Mouse (Mus musculus): ENCODE data around the gene Ttbk1. TPM values are rescaled to one million over a fixed set of nuclear protein-coding genes. Genes with fewer than 3 reads are reported as not detected.
A peak's percentile ranks its signal among the peaks of the same experiment; 100 is the strongest.

The Ttbk1 gene
- polyA plus RNA-seq, 1 experiment from 2014 or later, result 0.04 TPM

DNA sequence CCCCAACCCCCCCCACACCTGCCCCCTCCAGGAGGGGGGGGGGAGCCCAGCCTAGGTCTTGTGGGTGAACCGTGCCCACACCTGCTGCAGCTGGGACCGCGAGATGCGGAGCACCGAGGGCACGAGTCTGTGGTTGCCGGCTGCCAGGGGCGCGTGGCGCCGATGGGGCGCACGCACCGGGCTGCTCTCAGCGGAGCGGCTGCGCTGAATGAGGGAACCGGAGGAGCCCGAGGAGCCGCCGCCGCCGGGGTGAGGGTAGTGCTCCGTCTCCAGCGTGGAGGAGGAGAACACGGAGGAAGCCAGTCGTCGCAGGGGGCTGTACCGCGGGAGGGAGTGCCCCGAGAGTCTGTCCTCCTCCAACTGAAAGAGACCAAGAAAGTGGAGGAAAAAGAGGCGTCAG is 26.8 kb downstream of the Ttbk1 start:
- peak overlapping the region; percentile 62 for H3K4me2 ChIP-seq (replicated peaks; ENCODE audit: low read depth, low read length)
- under 1% methylated on average over 32 of the region's 32 CpGs for WGBS
- no peaks in the 10 kb centered on the region for H3K36me3 ChIP-seq (ENCODE audit: control insufficient read depth, insufficient read depth, low read length)
- no peak overlapping the region for H3K27ac ChIP-seq (ENCODE audit: low read depth, low read length)
- H3K27me3 ChIP-seq (ENCODE audit: control insufficient read depth, insufficient read depth, low read length), result peaks cover 50% of the 10 kb centered on the region
- H3K9ac ChIP-seq (ENCODE audit: low read depth, low read length), result peak overlapping the region; percentile 50
- 0 out of 2 replicates have a peak, but pooled peaks have one; percentile 9 for ATAC-seq (ENCODE audit: low FRiP score, low TSS enrichment)
- H3K9me3 ChIP-seq (ENCODE audit: control insufficient read depth, low read length), result no peaks in the 10 kb centered on the region
- H3K4me1 ChIP-seq (ENCODE audit: control insufficient read depth, insufficient read depth, low read length), result peaks cover 6% of the 10 kb centered on the region; the same call in 1 of the 2 replicates
- peak overlapping the region; percentile 35 for H3K4me3 ChIP-seq (ENCODE audit: low read length)

DNA sequence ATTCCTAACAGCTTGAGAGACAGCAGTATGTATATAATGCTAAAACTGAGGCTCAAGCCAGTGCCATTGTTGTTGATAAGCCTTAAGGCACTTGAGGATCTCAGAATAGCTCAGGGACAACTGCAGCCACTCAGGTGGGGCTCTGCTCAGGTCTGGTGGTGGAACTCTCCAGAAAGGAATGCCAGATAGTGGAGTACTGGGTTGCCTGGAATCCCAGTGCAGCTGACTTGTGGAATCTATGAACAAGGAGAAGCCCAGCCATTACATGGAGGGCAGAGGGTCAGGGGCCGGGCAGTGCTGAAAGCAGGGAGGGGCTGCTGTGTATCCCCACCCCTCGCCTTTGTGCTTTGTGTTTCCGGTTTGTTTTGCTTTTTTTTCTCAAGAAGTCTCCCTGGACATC is 29.0 kb downstream of the Ttbk1 start:
- no peak overlapping the region for H3K27ac ChIP-seq (ENCODE audit: low read depth, low read length)
- H3K36me3 ChIP-seq (ENCODE audit: control insufficient read depth, insufficient read depth, low read length), result no peaks in the 10 kb centered on the region
- no peak for ATAC-seq (ENCODE audit: low FRiP score, low TSS enrichment)
- H3K4me2 ChIP-seq (replicated peaks; ENCODE audit: low read depth, low read length), result no peak overlapping the region
- peaks cover 22% of the 10 kb centered on the region for H3K4me1 ChIP-seq (ENCODE audit: control insufficient read depth, insufficient read depth, low read length)
- H3K4me3 ChIP-seq (ENCODE audit: low read length), result no peak overlapping the region
- H3K9me3 ChIP-seq (ENCODE audit: control insufficient read depth, low read length), result no peaks in the 10 kb centered on the region
- peaks cover 70% of the 10 kb centered on the region for H3K27me3 ChIP-seq (ENCODE audit: control insufficient read depth, insufficient read depth, low read length)
- 22% methylated on average over 3 of the region's 3 CpGs for WGBS
- no peak overlapping the region for H3K9ac ChIP-seq (ENCODE audit: low read depth, low read length)

DNA sequence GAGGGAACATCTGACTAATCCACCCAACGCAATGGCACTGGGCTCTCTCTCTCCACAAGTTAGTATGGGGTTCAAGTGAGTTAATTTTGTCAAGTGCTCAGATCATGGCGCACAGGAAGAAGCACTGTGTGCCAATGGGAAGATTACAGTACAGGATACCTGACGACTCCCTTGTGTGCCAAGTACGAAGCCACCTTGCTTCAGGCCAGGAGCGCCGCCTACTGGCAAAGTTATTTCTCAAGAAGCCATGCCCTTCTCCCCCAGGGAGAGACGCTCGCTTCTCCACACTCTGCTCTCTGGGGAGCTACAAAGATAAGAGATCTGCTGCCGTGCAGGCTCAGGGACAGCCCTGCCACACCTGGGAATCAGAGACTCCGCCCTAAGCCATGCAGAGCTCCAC is 29.7 kb downstream of the Ttbk1 start:
- no peak for ATAC-seq (ENCODE audit: low FRiP score, low TSS enrichment)
- H3K4me1 ChIP-seq (ENCODE audit: control insufficient read depth, insufficient read depth, low read length), result peaks cover 22% of the 10 kb centered on the region
- WGBS, result 13% methylated on average over 10 of the region's 10 CpGs

DNA sequence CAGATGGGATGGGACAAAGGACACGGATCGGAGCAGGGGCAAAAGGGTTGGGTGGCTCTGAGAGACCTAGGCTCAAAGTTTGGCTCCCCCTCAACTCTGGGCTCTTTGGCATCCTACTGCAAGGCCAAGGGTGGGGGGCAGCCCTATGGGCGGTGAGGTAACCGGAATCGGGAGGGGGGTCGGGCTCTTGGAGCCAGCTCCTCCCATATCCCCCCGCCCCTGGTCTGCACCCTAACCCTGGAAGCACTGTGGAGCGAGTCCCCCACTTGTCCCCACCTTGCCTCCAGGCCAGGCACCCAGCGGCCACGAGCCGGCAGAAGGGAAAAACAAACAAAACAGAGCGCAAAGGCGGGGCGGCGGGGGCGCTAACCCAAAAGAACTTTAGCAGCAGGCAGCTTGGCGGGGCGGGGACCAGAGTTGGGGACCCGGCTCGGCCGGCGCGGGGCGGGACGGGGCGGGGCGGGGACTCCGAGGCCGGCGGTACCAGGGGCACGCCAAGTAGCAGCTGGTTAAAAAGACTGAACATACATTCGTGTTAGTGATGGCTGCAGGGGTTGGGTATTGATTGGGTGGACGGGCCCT is 32.3 kb downstream of the Ttbk1 start:
- Histone ChIP-seq H3K27ac (ENCODE audit: low read depth, low read length) (no peak overlapping the region), H3K4me2 (replicated peaks; ENCODE audit: low read depth, low read length) (peak overlapping the region; percentile 63), H3K9ac (ENCODE audit: low read depth, low read length) (0 out of 2 replicates have a peak overlapping the region, but pooled peaks have one; percentile 28), H3K4me3 (ENCODE audit: low read length) (peak overlapping the region; percentile 36), H3K9me3 (ENCODE audit: control insufficient read depth, low read length) (no peaks in the 10 kb centered on the region), H3K27me3 (ENCODE audit: control insufficient read depth, insufficient read depth, low read length) (peaks cover 68% of the 10 kb centered on the region), H3K36me3 (ENCODE audit: control insufficient read depth, insufficient read depth, low read length) (no peaks in the 10 kb centered on the region), H3K4me1 (ENCODE audit: control insufficient read depth, insufficient read depth, low read length) (peaks cover 16% of the 10 kb centered on the region)
- ATAC-seq (ENCODE audit: low FRiP score, low TSS enrichment), result no peak
- WGBS, result under 1% methylated on average over 33 of the region's 33 CpGs

More for the DNA sequence above, 29.7 kb downstream of the Ttbk1 start:
- no peak overlapping the region for H3K9ac ChIP-seq (ENCODE audit: low read depth, low read length)
- no peaks in the 10 kb centered on the region for H3K9me3 ChIP-seq (ENCODE audit: control insufficient read depth, low read length)
- no peaks in the 10 kb centered on the region for H3K36me3 ChIP-seq (ENCODE audit: control insufficient read depth, insufficient read depth, low read length)
- no peak overlapping the region for H3K4me3 ChIP-seq (ENCODE audit: low read length)
- peaks cover 74% of the 10 kb centered on the region for H3K27me3 ChIP-seq (ENCODE audit: control insufficient read depth, insufficient read depth, low read length)
- H3K27ac ChIP-seq (ENCODE audit: low read depth, low read length), result no peak overlapping the region
- H3K4me2 ChIP-seq (replicated peaks; ENCODE audit: low read depth, low read length), result no peak overlapping the region

DNA sequence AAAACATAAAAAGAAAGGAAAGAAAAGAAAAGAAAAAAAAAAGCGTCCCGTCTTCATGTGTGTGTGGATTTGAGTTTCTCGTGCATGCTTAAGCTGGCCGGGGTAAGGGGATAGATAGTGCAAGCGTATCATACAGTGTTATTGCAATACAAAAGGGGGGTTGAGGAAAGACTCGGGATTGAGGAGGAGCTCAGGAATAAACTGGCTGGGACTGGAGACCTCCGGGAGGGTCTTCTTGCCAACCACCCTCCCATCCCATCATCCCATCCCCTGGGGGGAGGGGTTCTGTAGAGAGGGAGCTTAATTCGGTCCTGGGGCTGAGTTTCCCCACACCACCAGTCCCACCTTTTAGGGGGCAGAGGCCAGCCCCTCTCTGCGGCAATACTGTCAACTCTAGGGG is 32.9 kb downstream of the Ttbk1 start:
- Histone ChIP-seq H3K4me1 (ENCODE audit: control insufficient read depth, insufficient read depth, low read length) (peaks cover 16% of the 10 kb centered on the region), H3K9me3 (ENCODE audit: control insufficient read depth, low read length) (no peaks in the 10 kb centered on the region), H3K27me3 (ENCODE audit: control insufficient read depth, insufficient read depth, low read length) (peaks cover 62% of the 10 kb centered on the region), H3K36me3 (ENCODE audit: control insufficient read depth, insufficient read depth, low read length) (no peaks in the 10 kb centered on the region), H3K4me2 (replicated peaks; ENCODE audit: low read depth, low read length) (peak overlapping the region; percentile 63), H3K4me3 (ENCODE audit: low read length) (peak overlapping the region; percentile 36), H3K27ac (ENCODE audit: low read depth, low read length) (no peak overlapping the region), H3K9ac (ENCODE audit: low read depth, low read length) (no peak overlapping the region; the same call in 1 of the 2 replicates)
- ATAC-seq (ENCODE audit: low FRiP score, low TSS enrichment), result no peak
- 0% methylated on average over 9 of the region's 9 CpGs for WGBS

DNA sequence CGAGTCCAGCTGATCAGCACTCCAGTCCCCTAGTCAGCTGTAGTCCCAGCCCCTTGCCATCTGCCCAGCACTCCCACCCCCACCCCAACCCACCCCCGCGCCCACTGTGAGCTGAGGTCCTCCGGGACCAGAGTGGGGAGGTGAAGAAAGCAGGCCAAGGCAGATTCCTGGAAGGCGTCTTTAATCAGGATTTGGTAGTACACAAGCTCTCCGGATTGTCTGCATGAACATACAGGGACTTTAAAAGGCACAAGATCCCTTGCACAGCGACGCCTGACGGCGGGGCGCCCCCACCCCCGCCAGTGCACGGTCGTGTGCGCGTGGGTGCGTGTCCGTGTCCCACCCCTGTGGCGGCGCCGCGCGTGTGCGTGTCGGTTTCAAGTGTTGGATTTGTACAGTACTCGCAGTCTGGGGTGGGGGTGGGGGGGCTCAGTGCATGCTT is 33.5 kb downstream of the Ttbk1 start:
- no peak overlapping the region for H3K27ac ChIP-seq (ENCODE audit: low read depth, low read length)
- peak overlapping the region; percentile 63 for H3K4me2 ChIP-seq (replicated peaks; ENCODE audit: low read depth, low read length)
- H3K4me1 ChIP-seq (ENCODE audit: control insufficient read depth, insufficient read depth, low read length), result peaks cover 16% of the 10 kb centered on the region
- H3K36me3 ChIP-seq (ENCODE audit: control insufficient read depth, insufficient read depth, low read length), result no peaks in the 10 kb centered on the region
- WGBS, result 2% methylated on average over 26 of the region's 26 CpGs
- H3K27me3 ChIP-seq (ENCODE audit: control insufficient read depth, insufficient read depth, low read length), result peaks cover 57% of the 10 kb centered on the region
- no peaks in the 10 kb centered on the region for H3K9me3 ChIP-seq (ENCODE audit: control insufficient read depth, low read length)
- peak overlapping the region; percentile 28; the same call in 1 of the 2 replicates for H3K9ac ChIP-seq (ENCODE audit: low read depth, low read length)
- peak overlapping the region; percentile 36 for H3K4me3 ChIP-seq (ENCODE audit: low read length)
- 0 out of 2 replicates have a peak, but pooled peaks have one; percentile 16 for ATAC-seq (ENCODE audit: low FRiP score, low TSS enrichment)

DNA sequence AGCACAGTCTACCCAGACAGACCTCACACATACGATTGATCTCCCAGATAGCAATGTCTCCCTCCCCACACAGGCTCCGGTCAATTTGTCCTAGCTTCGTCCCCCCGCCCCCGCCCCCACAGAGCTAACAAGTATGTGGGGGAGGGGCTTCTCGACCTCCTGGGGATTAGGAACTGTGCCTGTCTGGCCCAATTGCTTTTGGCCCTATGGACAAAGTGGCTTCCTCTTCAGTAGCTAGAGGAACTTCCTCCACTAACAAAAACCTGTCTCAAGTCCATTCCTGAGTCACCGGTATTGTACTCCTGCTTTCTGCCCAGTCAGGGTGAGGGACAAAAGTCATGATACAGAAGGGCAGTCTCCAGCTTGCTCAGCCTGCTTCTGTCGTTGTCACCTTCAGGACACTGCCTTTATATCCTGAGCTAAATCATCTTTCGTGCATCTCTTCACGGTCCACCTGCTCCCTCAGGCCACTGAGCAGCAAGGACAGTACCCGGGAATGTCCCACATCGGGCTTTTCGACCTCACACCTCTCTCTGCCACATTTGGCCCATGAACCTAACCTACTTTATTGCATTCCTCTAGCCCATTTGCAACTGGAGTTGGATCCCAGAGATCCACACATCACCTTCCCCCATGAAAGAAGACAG is 34.0 kb downstream of the Ttbk1 start:
- Histone ChIP-seq H3K9me3 (ENCODE audit: control insufficient read depth, low read length) (no peaks in the 10 kb centered on the region), H3K9ac (ENCODE audit: low read depth, low read length) (0 out of 2 replicates have a peak overlapping the region, but pooled peaks have one; percentile 28), H3K4me2 (replicated peaks; ENCODE audit: low read depth, low read length) (peak overlapping the region; percentile 63; the same call in 1 of the 2 replicates), H3K36me3 (ENCODE audit: control insufficient read depth, insufficient read depth, low read length) (no peaks in the 10 kb centered on the region), H3K27ac (ENCODE audit: low read depth, low read length) (no peak overlapping the region), H3K4me3 (ENCODE audit: low read length) (no peak overlapping the region), H3K27me3 (ENCODE audit: control insufficient read depth, insufficient read depth, low read length) (peaks cover 52% of the 10 kb centered on the region), H3K4me1 (ENCODE audit: control insufficient read depth, insufficient read depth, low read length) (peaks cover 16% of the 10 kb centered on the region)
- no peak for ATAC-seq (ENCODE audit: low FRiP score, low TSS enrichment)
- 3% methylated on average over 13 of the region's 13 CpGs for WGBS

DNA sequence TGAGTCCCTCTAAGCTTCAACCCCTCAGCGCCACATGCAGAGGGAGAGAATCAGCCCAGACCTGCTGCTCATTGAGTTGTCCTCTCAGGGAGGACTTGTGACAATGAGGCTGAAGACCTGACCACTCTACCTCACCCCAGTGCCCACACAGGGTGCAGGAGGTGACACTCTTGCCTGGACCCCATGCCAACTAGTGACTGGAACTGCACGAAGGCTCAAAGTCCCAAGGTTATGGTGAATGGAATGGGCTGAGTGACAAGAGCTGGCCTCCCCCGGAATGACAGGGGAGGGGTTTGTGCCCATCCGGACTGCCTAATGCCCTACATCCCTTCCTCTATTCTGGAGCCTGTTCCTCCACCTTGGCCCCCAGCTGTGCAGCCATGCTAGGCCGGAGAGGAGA is 34.8 kb downstream of the Ttbk1 start:
- no peak overlapping the region for H3K27ac ChIP-seq (ENCODE audit: low read depth, low read length)
- peaks cover 45% of the 10 kb centered on the region for H3K27me3 ChIP-seq (ENCODE audit: control insufficient read depth, insufficient read depth, low read length)
- H3K9ac ChIP-seq (ENCODE audit: low read depth, low read length), result no peak overlapping the region
- H3K9me3 ChIP-seq (ENCODE audit: control insufficient read depth, low read length), result no peaks in the 10 kb centered on the region
- ATAC-seq (ENCODE audit: low FRiP score, low TSS enrichment), result no peak
- H3K4me3 ChIP-seq (ENCODE audit: low read length), result no peak overlapping the region
- WGBS, result 27% methylated on average over 5 of the region's 5 CpGs
- H3K4me2 ChIP-seq (replicated peaks; ENCODE audit: low read depth, low read length), result no peak overlapping the region
- peaks cover 16% of the 10 kb centered on the region for H3K4me1 ChIP-seq (ENCODE audit: control insufficient read depth, insufficient read depth, low read length)
- no peaks in the 10 kb centered on the region for H3K36me3 ChIP-seq (ENCODE audit: control insufficient read depth, insufficient read depth, low read length)

DNA sequence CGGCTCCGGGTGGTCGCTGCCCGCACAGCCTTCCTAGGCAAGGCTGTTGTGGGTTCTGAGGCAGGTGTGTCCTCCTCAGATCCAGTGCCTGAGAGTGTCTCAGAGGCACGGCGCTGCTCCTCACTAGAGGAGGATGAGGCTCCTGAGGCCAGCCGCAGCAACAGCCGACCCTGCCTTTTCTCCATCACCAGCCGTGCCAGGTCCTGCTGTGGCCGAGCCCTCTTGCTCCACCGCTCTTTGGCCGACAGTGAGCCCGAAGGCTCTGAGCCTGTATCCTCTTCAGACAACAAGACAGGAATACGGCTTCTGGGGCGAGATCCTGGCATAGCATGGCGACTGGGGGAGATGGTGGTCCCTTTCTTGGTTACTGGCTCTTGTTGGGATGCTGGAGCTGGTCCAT is 41.2 kb downstream of the Ttbk1 start:
- H3K4me1 ChIP-seq (ENCODE audit: control insufficient read depth, insufficient read depth, low read length), result peaks cover 5% of the 10 kb centered on the region; the same call in 1 of the 2 replicates
- H3K27me3 ChIP-seq (ENCODE audit: control insufficient read depth, insufficient read depth, low read length), result peaks cover 49% of the 10 kb centered on the region
- no peaks in the 10 kb centered on the region for H3K9me3 ChIP-seq (ENCODE audit: control insufficient read depth, low read length)
- no peak overlapping the region for H3K4me2 ChIP-seq (replicated peaks; ENCODE audit: low read depth, low read length)
- 95% methylated on average over 16 of the region's 16 CpGs for WGBS
- H3K9ac ChIP-seq (ENCODE audit: low read depth, low read length), result no peak overlapping the region
- H3K4me3 ChIP-seq (ENCODE audit: low read length), result no peak overlapping the region
- no peak overlapping the region for H3K27ac ChIP-seq (ENCODE audit: low read depth, low read length)
- H3K36me3 ChIP-seq (ENCODE audit: control insufficient read depth, insufficient read depth, low read length), result no peaks in the 10 kb centered on the region
- ATAC-seq (ENCODE audit: low FRiP score, low TSS enrichment), result no peak
